Comparison of ENCODE assay signal across 8 mouse cellular contexts in the genomic region with DNA sequence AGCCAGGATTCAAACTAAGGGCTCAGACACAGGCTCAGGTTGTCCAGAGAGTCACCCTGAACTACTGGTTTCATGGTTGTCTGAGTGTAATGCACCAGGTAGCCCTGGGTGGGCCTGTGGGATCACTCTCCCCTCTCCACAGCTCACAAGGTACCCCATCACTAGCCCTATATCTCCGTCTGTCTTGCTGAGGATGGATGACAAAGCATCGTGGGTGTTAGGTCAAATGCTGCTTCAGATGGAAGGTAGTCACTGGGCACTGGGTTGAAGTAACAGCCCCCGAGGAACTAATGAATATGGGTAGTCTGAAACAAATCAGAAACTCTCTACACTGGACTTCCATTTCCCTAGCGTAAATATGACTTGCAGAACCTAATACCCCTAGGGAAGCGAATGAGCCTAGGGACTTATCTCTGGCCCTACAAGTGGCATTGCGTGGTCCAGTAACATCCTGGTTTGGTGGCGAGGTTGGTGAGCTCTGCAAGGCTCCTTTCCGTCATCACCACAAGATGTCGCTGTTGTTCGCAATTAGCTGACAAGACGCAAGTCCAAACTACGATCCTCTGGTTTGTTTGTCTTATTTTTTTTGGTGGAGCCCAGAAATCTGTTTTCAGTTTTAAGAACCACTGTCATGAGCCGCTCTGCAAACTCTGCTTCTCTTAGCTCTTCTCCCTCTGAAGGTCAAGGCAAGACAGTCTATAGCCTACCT. TPM values are rescaled to one million over a fixed set of nuclear protein-coding genes. Genes with fewer than 3 reads are reported as not detected.
A peak's percentile ranks its signal among the peaks of the same experiment; 100 is the strongest.
DNase-seq lines count a peak whose midpoint lies in the region; ATAC-seq and TF ChIP-seq lines count a peak whose summit lies in the region.

No protein-coding gene starts in this region.

- H3K36me3 ChIP-seq in hindbrain, embryonic 11.5 days (ENCODE audit: control insufficient read depth, insufficient read depth, low read length), result no peaks in the 10 kb centered on the region
- H3K36me3 ChIP-seq in hindbrain, embryonic 12.5 days, result no peaks in the 10 kb centered on the region
- H3K36me3 ChIP-seq in limb, embryonic 14.5 days (ENCODE audit: control insufficient read depth, insufficient read depth, low read length), result no peaks in the 10 kb centered on the region
- no peaks in the 10 kb centered on the region for H3K36me3 ChIP-seq in midbrain, embryonic 16.5 days (ENCODE audit: control insufficient read depth, insufficient read depth, low read length)
- H3K36me3 ChIP-seq in spleen, adult 2 months (ENCODE audit: control insufficient read depth, insufficient read depth, low read length), result no peaks in the 10 kb centered on the region

- H3K4me1 ChIP-seq in hindbrain, embryonic 11.5 days (replicated peaks; ENCODE audit: control insufficient read depth, insufficient read depth, low read length), result no peaks in the 10 kb centered on the region
- H3K4me1 ChIP-seq in hindbrain, embryonic 12.5 days, result no peaks in the 10 kb centered on the region
- no peaks in the 10 kb centered on the region for H3K4me1 ChIP-seq in limb, embryonic 14.5 days (ENCODE audit: control insufficient read depth, insufficient read depth, low read length)
- no peaks in the 10 kb centered on the region for H3K4me1 ChIP-seq in midbrain, embryonic 16.5 days (ENCODE audit: control insufficient read depth, insufficient read depth, low read length)
- no peaks in the 10 kb centered on the region for H3K4me1 ChIP-seq in spleen, adult 2 months (ENCODE audit: control insufficient read depth, insufficient read depth, insufficient read length)

- H3K9me3 ChIP-seq in hindbrain, embryonic 11.5 days (ENCODE audit: control insufficient read depth, low read length), result no peaks in the 10 kb centered on the region
- H3K9me3 ChIP-seq in hindbrain, embryonic 12.5 days (replicated peaks), result no peaks in the 10 kb centered on the region
- no peaks in the 10 kb centered on the region for H3K9me3 ChIP-seq in limb, embryonic 14.5 days (ENCODE audit: control insufficient read depth, low read length)
- H3K9me3 ChIP-seq in midbrain, embryonic 16.5 days (replicated peaks; ENCODE audit: control insufficient read depth, low read length, poor library complexity, severe bottlenecking), result no peaks in the 10 kb centered on the region

- ATAC-seq in hindbrain, embryonic 11.5 days (ENCODE audit: low FRiP score), result 0 out of 2 replicates have a peak, but pooled peaks have one; percentile 33
- no peak for ATAC-seq in hindbrain, embryonic 12.5 days (ENCODE audit: low FRiP score)
- peak; percentile 50 for ATAC-seq in limb, embryonic 14.5 days (ENCODE audit: low FRiP score, low read depth)
- ATAC-seq in midbrain, embryonic 16.5 days, result peak; percentile 56; the same call in 1 of the 2 replicates

- no peak overlapping the region for H3K4me3 ChIP-seq in hindbrain, embryonic 11.5 days (ENCODE audit: low read depth, low read length)
- H3K4me3 ChIP-seq in hindbrain, embryonic 12.5 days, result no peak overlapping the region
- no peak overlapping the region for H3K4me3 ChIP-seq in limb, embryonic 14.5 days (replicated peaks; ENCODE audit: low read length)
- H3K4me3 ChIP-seq in midbrain, embryonic 16.5 days (ENCODE audit: low read depth, low read length), result no peak overlapping the region
- no peak overlapping the region for H3K4me3 ChIP-seq in spleen, adult 2 months (ENCODE audit: extremely low read depth, insufficient read depth, insufficient read length)

- no peaks in the 10 kb centered on the region; the same call in 1 of the 2 replicates for H3K27me3 ChIP-seq in hindbrain, embryonic 11.5 days (ENCODE audit: control insufficient read depth, insufficient read depth, low read length)
- no peaks in the 10 kb centered on the region for H3K27me3 ChIP-seq in hindbrain, embryonic 12.5 days
- H3K27me3 ChIP-seq in limb, embryonic 14.5 days (ENCODE audit: control insufficient read depth, insufficient read depth, low read length), result no peaks in the 10 kb centered on the region
- no peaks in the 10 kb centered on the region for H3K27me3 ChIP-seq in midbrain, embryonic 16.5 days (ENCODE audit: control insufficient read depth, insufficient read depth, low read depth, low read length)
- H3K27me3 ChIP-seq in spleen, adult 2 months (ENCODE audit: control insufficient read depth, insufficient read depth, low read length), result no peaks in the 10 kb centered on the region

- WGBS in hindbrain, embryonic 11.5 days, result 19% methylated on average over 13 of the region's 13 CpGs
- 19% methylated on average over 13 of the region's 13 CpGs for WGBS in hindbrain, embryonic 12.5 days
- 18% methylated on average over 13 of the region's 13 CpGs for WGBS in limb, embryonic 14.5 days
- 17% methylated on average over 13 of the region's 13 CpGs for WGBS in midbrain, embryonic 16.5 days
- 16% methylated on average over 13 of the region's 13 CpGs for WGBS in spleen, adult 2 months

- DNase-seq in hindbrain, embryonic 11.5 days (ENCODE audit: low spot score), result peak; percentile 88
- peak; percentile 78 for DNase-seq in embryo, embryonic 11.5 days (ENCODE audit: low read depth, low spot score)
- peak; percentile 95 for DNase-seq in heart, adult 11 months
- peak; percentile 89 for DNase-seq in kidney, adult 9 months
- DNase-seq in limb, embryonic 14.5 days (ENCODE audit: low spot score), result peak; percentile 83
- peak; percentile 70 to 72 for DNase-seq in spleen, adult 2 months (ENCODE audit: low read depth in 1 of 2, low spot score in 2 of 2)

- peak; percentile 21; the same call in 1 of the 2 replicates for TF ChIP-seq POLR2A in limb, embryonic 14.5 days (IDR thresholded peaks at IDR 0.05; ENCODE audit: borderline replicate concordance, extremely low read depth, insufficient read depth, insufficient read length)
- TF ChIP-seq POLR2A in spleen, adult 2 months (IDR thresholded peaks at IDR 0.05; ENCODE audit: low read depth, low read length), result no peak

- no peak overlapping the region for H3K27ac ChIP-seq in hindbrain, embryonic 11.5 days (ENCODE audit: low read depth, low read length)
- H3K27ac ChIP-seq in hindbrain, embryonic 12.5 days, result no peak overlapping the region
- H3K27ac ChIP-seq in limb, embryonic 14.5 days (replicated peaks; ENCODE audit: low read depth, low read length), result no peak overlapping the region
- no peak overlapping the region for H3K27ac ChIP-seq in midbrain, embryonic 16.5 days (ENCODE audit: low read length)
- H3K27ac ChIP-seq in spleen, adult 2 months (ENCODE audit: insufficient read depth, low read length), result no peak overlapping the region

- no peak overlapping the region for H3K9ac ChIP-seq in hindbrain, embryonic 11.5 days (ENCODE audit: low read depth, low read length)
- H3K9ac ChIP-seq in hindbrain, embryonic 12.5 days, result no peak overlapping the region
- no peak overlapping the region for H3K9ac ChIP-seq in limb, embryonic 14.5 days (ENCODE audit: low read depth, low read length, severe bottlenecking)
- no peak overlapping the region for H3K9ac ChIP-seq in midbrain, embryonic 16.5 days (ENCODE audit: low read depth, low read length)

- H3K4me2 ChIP-seq in hindbrain, embryonic 11.5 days (replicated peaks; ENCODE audit: low read depth, low read length), result no peak overlapping the region
- H3K4me2 ChIP-seq in hindbrain, embryonic 12.5 days (replicated peaks), result no peak overlapping the region
- no peak overlapping the region for H3K4me2 ChIP-seq in limb, embryonic 14.5 days (replicated peaks; ENCODE audit: low read depth, low read length, severe bottlenecking)
- H3K4me2 ChIP-seq in midbrain, embryonic 16.5 days (ENCODE audit: low read length), result no peak overlapping the region

- TF ChIP-seq CTCF in spleen, adult 2 months (IDR thresholded peaks at IDR 0.05; ENCODE audit: extremely low read depth, insufficient read depth, insufficient read length, insufficient replicate concordance), result peak; percentile 88; the same call in 1 of the 2 replicates

RNA-seq across cellular contexts. Expression of a gene that starts 12.2 kb away (rescaled TPM):
- 2.1 and 3.8 TPM in 2 replicates for polyA plus RNA-seq in hindbrain, embryonic 11.5 days (2014; fragmentation: Nextera tagmentation; extraction: Ambion mirVana)
- polyA plus RNA-seq in hindbrain, embryonic 12.5 days (2016; fragmentation: Nextera tagmentation; extraction: Ambion mirVana), result 4.4 and 5.3 TPM in 2 replicates
- polyA plus RNA-seq in limb, embryonic 14.5 days (2012; rRNA removed), result 0.50 and 0.55 TPM in 2 replicates
- polyA plus RNA-seq in limb, embryonic 14.5 days (2014; fragmentation: Nextera tagmentation; extraction: Ambion mirVana), result 0.14 and 0.91 TPM in 2 replicates
- 2.5 and 3.0 TPM in 2 replicates for polyA plus RNA-seq in midbrain, embryonic 16.5 days (2015; fragmentation: Nextera tagmentation; extraction: Ambion mirVana)
- polyA plus RNA-seq in spleen, adult 2 months (2012; rRNA removed), result 0.09 and 0.29 TPM in 2 replicates

RNA-seq across cellular contexts. Expression of a gene that starts 58.4 kb away (rescaled TPM):
- 1.9 and 2.6 TPM in 2 replicates for polyA plus RNA-seq in hindbrain, embryonic 11.5 days (2014; fragmentation: Nextera tagmentation; extraction: Ambion mirVana)
- 4.6 and 4.9 TPM in 2 replicates for polyA plus RNA-seq in hindbrain, embryonic 12.5 days (2016; fragmentation: Nextera tagmentation; extraction: Ambion mirVana)
- 6.7 and 7.3 TPM in 2 replicates for polyA plus RNA-seq in limb, embryonic 14.5 days (2012; rRNA removed)
- polyA plus RNA-seq in limb, embryonic 14.5 days (2014; fragmentation: Nextera tagmentation; extraction: Ambion mirVana), result 3.2 and 3.6 TPM in 2 replicates
- polyA plus RNA-seq in midbrain, embryonic 16.5 days (2015; fragmentation: Nextera tagmentation; extraction: Ambion mirVana), result 2.3 and 2.8 TPM in 2 replicates
- polyA plus RNA-seq in spleen, adult 2 months (2012; rRNA removed), result 8.9 and 11.3 TPM in 2 replicates
